Mouse (Mus musculus): ENCODE measurements around the gene Pde10a.
A peak's percentile ranks its signal among the peaks of the same experiment; 100 is the strongest.

The Pde10a gene

DNA sequence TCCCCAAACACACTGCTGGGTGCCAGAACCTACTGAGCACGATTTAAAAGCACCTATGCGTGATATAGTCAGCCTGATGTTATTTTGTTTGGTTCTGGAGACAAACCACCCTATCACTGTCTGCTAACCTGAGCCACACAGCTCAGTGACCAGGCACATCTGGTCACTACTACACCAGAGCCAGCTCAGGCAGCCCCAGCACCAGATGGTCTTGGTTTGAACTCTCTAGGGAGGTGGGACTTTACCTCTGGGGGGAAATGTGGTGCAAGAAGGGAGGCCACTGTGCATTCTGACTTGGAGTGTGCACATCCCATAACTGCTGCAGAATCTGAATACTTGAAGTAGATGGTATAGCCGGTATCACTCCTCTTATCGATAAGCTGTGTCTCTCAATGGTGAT lies 86.7 kb downstream of the Pde10a start:
- no peak for TF ChIP-seq NANOG (IDR thresholded peaks at IDR 0.05; ENCODE audit: borderline replicate concordance, low read length)
- TF ChIP-seq CTCF (conservative IDR thresholded peaks at IDR 0.05; ENCODE audit: low read length), result no peak
- no peak for TF ChIP-seq POU5F1 (IDR thresholded peaks at IDR 0.05; ENCODE audit: borderline replicate concordance, low read length)
- H3K4me1 ChIP-seq (replicated peaks; ENCODE audit: low read depth, low read length), result no peaks in the 10 kb centered on the region
- no peaks in the 10 kb centered on the region for H3K36me3 ChIP-seq (ENCODE audit: insufficient read depth, low read length)
- H3K4me3 ChIP-seq (replicated peaks; ENCODE audit: low read length), result no peak overlapping the region
- no peaks in the 10 kb centered on the region for H3K9me3 ChIP-seq (ENCODE audit: low read length)
- H3K27me3 ChIP-seq (ENCODE audit: insufficient read depth, low read length), result peaks cover 5% of the 10 kb centered on the region; the same call in 1 of the 2 replicates

- TF ChIP-seq CTCF (conservative IDR thresholded peaks at IDR 0.05; ENCODE audit: low read length), result peak; percentile 89
- TF ChIP-seq NANOG (IDR thresholded peaks at IDR 0.05; ENCODE audit: borderline replicate concordance, low read length), result no peak
- no peaks in the 10 kb centered on the region for H3K4me1 ChIP-seq (replicated peaks; ENCODE audit: low read depth, low read length)
- H3K36me3 ChIP-seq (ENCODE audit: insufficient read depth, low read length), result no peaks in the 10 kb centered on the region
- H3K4me3 ChIP-seq (replicated peaks; ENCODE audit: low read length), result no peak overlapping the region
- no peaks in the 10 kb centered on the region for H3K9me3 ChIP-seq (ENCODE audit: low read length)
- peaks cover 5% of the 10 kb centered on the region; the same call in 1 of the 2 replicates for H3K27me3 ChIP-seq (ENCODE audit: insufficient read depth, low read length)
Observed at GRCm38 (mm10) chr17:8613882-8614551, 88.8 kb downstream of the Pde10a start.

GRCm38 (mm10) chr17:8620346-8620745 lies 95.2 kb downstream of the Pde10a start:
- TF ChIP-seq POU5F1 (IDR thresholded peaks at IDR 0.05; ENCODE audit: borderline replicate concordance, low read length), result no peak
- no peak for TF ChIP-seq CTCF (conservative IDR thresholded peaks at IDR 0.05; ENCODE audit: low read length)
- no peak for TF ChIP-seq NANOG (IDR thresholded peaks at IDR 0.05; ENCODE audit: borderline replicate concordance, low read length)

GRCm38 (mm10) chr17:8621105-8621504 lies 95.9 kb downstream of the Pde10a start:
- H3K27me3 ChIP-seq (ENCODE audit: insufficient read depth, low read length), result 0 out of 2 replicates have a peak, but pooled peaks cover 4% of the 10 kb centered on the region
- no peak for TF ChIP-seq CTCF (conservative IDR thresholded peaks at IDR 0.05; ENCODE audit: low read length)
- TF ChIP-seq POU5F1 (IDR thresholded peaks at IDR 0.05; ENCODE audit: borderline replicate concordance, low read length), result no peak
- TF ChIP-seq NANOG (IDR thresholded peaks at IDR 0.05; ENCODE audit: borderline replicate concordance, low read length), result no peak

More at GRCm38 (mm10) chr17:8620346-8620745, 95.2 kb downstream of the Pde10a start:
- Histone ChIP-seq H3K4me1 (replicated peaks; ENCODE audit: low read depth, low read length) (no peaks in the 10 kb centered on the region), H3K4me3 (replicated peaks; ENCODE audit: low read length) (no peak overlapping the region), H3K36me3 (ENCODE audit: insufficient read depth, low read length) (no peaks in the 10 kb centered on the region), H3K9me3 (ENCODE audit: low read length) (peaks cover 8% of the 10 kb centered on the region; the same call in 1 of the 2 replicates), H3K27me3 (ENCODE audit: insufficient read depth, low read length) (no peaks in the 10 kb centered on the region)

GRCm38 (mm10) chr17:8621906-8622305 lies 96.7 kb downstream of the Pde10a start:
- H3K36me3 ChIP-seq (ENCODE audit: insufficient read depth, low read length), result no peaks in the 10 kb centered on the region
- TF ChIP-seq POU5F1 (IDR thresholded peaks at IDR 0.05; ENCODE audit: borderline replicate concordance, low read length) (no peak), NANOG (IDR thresholded peaks at IDR 0.05; ENCODE audit: borderline replicate concordance, low read length) (no peak)
- 0 out of 2 replicates have a peak, but pooled peaks cover 4% of the 10 kb centered on the region for H3K27me3 ChIP-seq (ENCODE audit: insufficient read depth, low read length)
- H3K4me1 ChIP-seq (replicated peaks; ENCODE audit: low read depth, low read length), result no peaks in the 10 kb centered on the region
- no peak overlapping the region for H3K4me3 ChIP-seq (replicated peaks; ENCODE audit: low read length)
- peaks cover 8% of the 10 kb centered on the region; the same call in 1 of the 2 replicates for H3K9me3 ChIP-seq (ENCODE audit: low read length)

More at GRCm38 (mm10) chr17:8621105-8621504, 95.9 kb downstream of the Pde10a start:
- Histone ChIP-seq H3K4me1 (replicated peaks; ENCODE audit: low read depth, low read length) (no peaks in the 10 kb centered on the region), H3K9me3 (ENCODE audit: low read length) (peaks cover 8% of the 10 kb centered on the region; the same call in 1 of the 2 replicates), H3K36me3 (ENCODE audit: insufficient read depth, low read length) (no peaks in the 10 kb centered on the region), H3K4me3 (replicated peaks; ENCODE audit: low read length) (no peak overlapping the region)

DNA sequence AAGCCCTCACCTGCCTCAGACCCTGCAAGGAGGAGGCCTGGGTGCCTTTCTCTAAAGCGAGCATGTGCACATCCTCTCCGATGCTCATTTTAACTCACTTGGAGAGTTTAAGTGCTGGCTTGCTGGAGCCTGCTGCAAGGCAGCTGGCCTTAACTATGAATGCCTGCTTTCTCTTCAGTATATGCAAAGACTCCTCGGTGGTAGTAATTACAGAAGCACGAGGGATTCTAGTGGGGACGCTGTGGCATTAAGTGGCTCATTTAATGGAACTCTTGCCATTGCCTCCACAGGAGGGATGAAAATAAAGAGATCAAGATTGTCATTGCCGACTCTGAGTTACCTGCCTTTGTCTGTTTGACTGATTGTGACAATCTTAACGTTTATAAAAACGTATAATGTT lies 101.2 kb downstream of the Pde10a start:
- Histone ChIP-seq H3K4me3 (replicated peaks; ENCODE audit: low read length) (no peak overlapping the region), H3K4me1 (replicated peaks; ENCODE audit: low read depth, low read length) (0 out of 2 replicates have a peak, but pooled peaks cover 7% of the 10 kb centered on the region), H3K27me3 (ENCODE audit: insufficient read depth, low read length) (0 out of 2 replicates have a peak, but pooled peaks cover 4% of the 10 kb centered on the region), H3K9me3 (ENCODE audit: low read length) (peaks cover 3% of the 10 kb centered on the region; the same call in 1 of the 2 replicates), H3K36me3 (ENCODE audit: insufficient read depth, low read length) (no peaks in the 10 kb centered on the region)
- TF ChIP-seq NANOG (IDR thresholded peaks at IDR 0.05; ENCODE audit: borderline replicate concordance, low read length) (no peak), POU5F1 (IDR thresholded peaks at IDR 0.05; ENCODE audit: borderline replicate concordance, low read length) (no peak), CTCF (conservative IDR thresholded peaks at IDR 0.05; ENCODE audit: low read length) (no peak)

DNA sequence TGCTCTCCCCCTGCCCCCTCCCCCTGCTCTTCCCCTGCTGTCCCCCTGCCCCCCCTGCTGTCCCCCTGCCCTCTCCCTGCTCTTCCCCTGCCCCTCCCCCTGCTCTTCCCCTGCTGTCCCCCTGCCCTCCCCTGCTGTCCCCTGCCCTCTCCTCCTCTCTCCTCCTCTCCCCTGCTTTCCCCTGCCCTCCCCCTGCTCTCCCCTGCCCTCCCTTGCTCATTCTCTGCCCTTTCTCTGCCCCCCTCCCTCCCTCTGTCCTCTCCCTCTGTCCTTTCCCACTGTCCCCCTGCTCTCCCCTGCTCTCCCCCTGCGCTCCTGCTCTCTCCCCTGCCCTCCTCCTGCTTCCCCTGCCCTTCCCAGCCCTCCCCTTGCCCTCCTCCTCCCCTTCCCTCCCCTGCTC lies 106.5 kb downstream of the Pde10a start:
- no peaks in the 10 kb centered on the region for H3K36me3 ChIP-seq (ENCODE audit: insufficient read depth, low read length)
- H3K4me3 ChIP-seq (replicated peaks; ENCODE audit: low read length), result no peak overlapping the region
- H3K27me3 ChIP-seq (ENCODE audit: insufficient read depth, low read length), result no peaks in the 10 kb centered on the region
- 0 out of 2 replicates have a peak, but pooled peaks cover 7% of the 10 kb centered on the region for H3K4me1 ChIP-seq (replicated peaks; ENCODE audit: low read depth, low read length)
- no peaks in the 10 kb centered on the region for H3K9me3 ChIP-seq (ENCODE audit: low read length)
- TF ChIP-seq POU5F1 (IDR thresholded peaks at IDR 0.05; ENCODE audit: borderline replicate concordance, low read length) (no peak), CTCF (conservative IDR thresholded peaks at IDR 0.05; ENCODE audit: low read length) (no peak), NANOG (IDR thresholded peaks at IDR 0.05; ENCODE audit: borderline replicate concordance, low read length) (no peak)

- H3K27me3 ChIP-seq (ENCODE audit: insufficient read depth, low read length), result no peaks in the 10 kb centered on the region
- no peak overlapping the region for H3K4me3 ChIP-seq (replicated peaks; ENCODE audit: low read length)
- no peak for TF ChIP-seq NANOG (IDR thresholded peaks at IDR 0.05; ENCODE audit: borderline replicate concordance, low read length)
- TF ChIP-seq POU5F1 (IDR thresholded peaks at IDR 0.05; ENCODE audit: borderline replicate concordance, low read length), result no peak
- TF ChIP-seq CTCF (conservative IDR thresholded peaks at IDR 0.05; ENCODE audit: low read length), result no peak
- H3K9me3 ChIP-seq (ENCODE audit: low read length), result no peaks in the 10 kb centered on the region
- H3K4me1 ChIP-seq (replicated peaks; ENCODE audit: low read depth, low read length), result 0 out of 2 replicates have a peak, but pooled peaks cover 7% of the 10 kb centered on the region
- H3K36me3 ChIP-seq (ENCODE audit: insufficient read depth, low read length), result no peaks in the 10 kb centered on the region
Observed at GRCm38 (mm10) chr17:8633596-8633995, 108.4 kb downstream of the Pde10a start.
